19 mouse cellular contexts compared by ENCODE assay signal in the genomic region with DNA sequence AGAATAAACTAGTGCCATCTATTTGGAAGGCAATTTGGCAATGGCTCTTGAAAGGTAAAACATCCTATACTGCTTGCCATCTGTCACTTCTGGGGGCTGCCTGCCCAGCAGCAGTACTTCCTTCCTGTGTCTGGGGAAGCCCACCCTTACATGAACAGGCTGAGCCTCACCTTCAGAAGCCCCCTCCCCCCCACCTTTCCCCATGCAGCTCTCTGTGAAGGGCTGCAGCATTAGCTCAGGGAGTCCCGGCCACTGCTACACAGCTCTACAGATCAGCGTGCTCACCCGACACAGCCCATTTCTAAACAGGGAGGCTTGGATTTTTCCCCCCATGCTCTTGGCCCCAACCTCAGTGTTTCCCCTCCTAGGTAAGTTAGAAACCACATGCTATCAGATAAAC.
"Had no signal": no experiment of that assay in that cellular context is flagged by ENCODE, and none has a peak within 500 bp of the region (broad histone marks: within the 10 kb centered on the region; RNA-seq: fewer than 3 reads in every experiment).

No protein-coding gene starts in this region.

- ATAC-seq: midbrain, embryonic 16.5 days had no signal

- H3K4me3 ChIP-seq: midbrain, embryonic 10.5 days; midbrain, embryonic 12.5 days; myocyte; neural tube, embryonic 13.5 days; neural tube, embryonic 15.5 days had no signal

- H3K9ac ChIP-seq: lung, embryonic 14.5 days; midbrain, embryonic 12.5 days; neural tube, embryonic 13.5 days; neural tube, embryonic 15.5 days had no signal

- H3K4me2 ChIP-seq: lung, embryonic 14.5 days; midbrain, embryonic 12.5 days; neural tube, embryonic 13.5 days; neural tube, embryonic 15.5 days had no signal

- H3K9me3 ChIP-seq: midbrain, embryonic 10.5 days; midbrain, embryonic 12.5 days; neural tube, embryonic 13.5 days; neural tube, embryonic 15.5 days had no signal

- DNase-seq: lung, adult 18-20 months; lung, embryonic 14.5 days; lung, postnatal 10 days; lung, postnatal 4 days; midbrain, embryonic 14.5 days; retina, postnatal 1 day; right cerebral cortex, adult 18-20 months; right cerebral cortex, postnatal 25 days; right cerebral cortex, postnatal 4 days; spleen, adult 18-20 months; thymus, adult 18-20 months; thymus, postnatal 14 days; thymus, postnatal 36 days had no signal

- H3K27me3 ChIP-seq: midbrain, embryonic 12.5 days; neural tube, embryonic 13.5 days; neural tube, embryonic 15.5 days had no signal

- H3K4me1 ChIP-seq: midbrain, embryonic 10.5 days; midbrain, embryonic 12.5 days; neural tube, embryonic 13.5 days; neural tube, embryonic 15.5 days had no signal

- H3K27ac ChIP-seq: midbrain, embryonic 10.5 days; midbrain, embryonic 12.5 days; neural tube, embryonic 13.5 days; neural tube, embryonic 15.5 days had no signal
